Mouse (Mus musculus): ENCODE results near the gene Vamp4. TPM values are rescaled to one million over a fixed set of nuclear protein-coding genes. Genes with fewer than 3 reads are reported as not detected.

Vamp4 gene
- 31.9 and 33.5 TPM in 2 replicates for polyA plus RNA-seq (2012; rRNA removed)

GRCm38 (mm10) chr1:162570260-162570748 lies at the start of gene Vamp4:
Gene Vamp4 (plus strand): TSS chr1:162570515.
- peak; percentile 90 for DNase-seq (ENCODE audit: low spot score)

DNA sequence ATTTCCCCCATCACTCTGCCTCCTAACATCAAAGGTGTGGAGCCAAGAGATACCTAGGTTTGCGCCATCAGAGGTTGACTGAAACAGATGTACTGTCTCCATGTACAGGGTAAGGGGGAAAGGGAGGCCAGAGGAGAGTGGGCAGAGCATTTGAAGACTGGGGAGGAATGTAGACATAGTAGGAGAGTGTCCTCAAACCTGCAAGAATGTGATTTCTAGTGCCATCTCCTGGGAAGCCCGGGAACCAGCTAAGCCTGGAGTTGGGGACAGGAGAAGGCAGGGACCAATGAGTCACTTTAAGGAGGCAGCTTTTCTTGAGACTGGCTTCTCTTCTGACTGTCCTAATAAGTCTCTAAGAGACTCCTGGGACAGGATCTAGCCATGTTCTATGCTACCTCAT lies 40.7 kb upstream of the Vamp4 start:
- DNase-seq (ENCODE audit: low spot score) = no peak

DNA sequence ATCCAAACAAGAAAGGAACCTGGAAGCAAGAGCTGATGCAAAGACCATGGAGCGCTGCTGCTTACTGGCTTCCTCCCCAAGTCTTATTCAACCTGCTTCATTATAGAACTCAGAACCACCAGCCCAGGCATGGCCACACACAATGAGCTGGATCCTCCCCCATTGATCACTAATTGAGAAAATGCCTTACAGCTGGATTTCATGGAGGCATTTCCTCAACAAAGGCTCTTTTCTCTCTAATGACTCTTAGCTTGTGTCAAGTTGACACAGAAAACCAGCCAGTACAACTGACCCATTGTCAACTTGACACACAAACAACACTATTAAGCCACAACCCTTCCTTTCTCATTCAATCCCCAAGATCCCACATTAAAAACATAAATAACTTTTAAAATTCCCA lies 39.6 kb upstream of the Vamp4 start:
- DNase-seq (ENCODE audit: low spot score) = no peak

DNA sequence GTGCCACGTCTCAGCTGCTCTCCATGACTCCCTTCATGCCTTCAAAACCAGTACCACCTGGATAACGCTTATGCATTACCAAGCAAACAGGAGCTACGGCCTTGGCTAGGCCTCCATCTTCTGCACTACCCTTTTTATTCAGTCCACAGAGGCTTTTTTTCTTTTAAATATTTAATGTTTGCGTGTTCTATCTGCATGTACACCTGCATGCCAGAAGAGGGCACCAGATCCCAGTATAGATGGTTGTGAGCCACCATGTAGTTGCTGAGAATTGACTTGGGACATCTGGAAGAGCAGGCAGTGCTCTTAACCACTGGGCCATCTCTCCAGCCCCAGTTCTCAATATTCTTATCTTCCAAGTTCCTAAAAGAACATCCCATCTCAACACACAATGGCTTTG lies 38.7 kb upstream of the Vamp4 start:
- no peak for DNase-seq (ENCODE audit: low spot score)

- no peak for DNase-seq (ENCODE audit: low spot score)
Measured at GRCm38 (mm10) chr1:162532330-162532729, 38.0 kb upstream of the Vamp4 start.

- DNase-seq (ENCODE audit: low spot score) = no peak
Measured at GRCm38 (mm10) chr1:162533766-162534560, 36.4 kb upstream of the Vamp4 start.

DNA sequence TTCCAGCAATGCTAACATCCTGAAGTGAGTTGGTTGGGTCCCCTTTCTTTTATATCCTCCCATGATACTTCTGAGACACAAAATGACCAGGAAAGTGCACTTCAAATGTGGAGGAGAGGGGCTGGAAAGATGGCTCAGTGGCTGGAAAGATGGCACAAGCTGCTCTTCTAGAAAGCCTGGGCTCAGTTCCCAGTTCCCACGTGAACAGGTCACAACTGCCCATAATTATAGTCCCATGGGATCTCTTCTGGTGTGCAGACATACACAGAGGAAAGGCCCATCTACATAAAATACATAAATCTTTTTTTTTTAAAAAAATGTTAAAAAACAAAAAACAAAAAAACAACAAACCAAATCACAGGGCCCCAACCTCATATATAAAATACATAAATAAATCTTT lies 27.1 kb upstream of the Vamp4 start:
- DNase-seq (ENCODE audit: low spot score) = no peak

DNA sequence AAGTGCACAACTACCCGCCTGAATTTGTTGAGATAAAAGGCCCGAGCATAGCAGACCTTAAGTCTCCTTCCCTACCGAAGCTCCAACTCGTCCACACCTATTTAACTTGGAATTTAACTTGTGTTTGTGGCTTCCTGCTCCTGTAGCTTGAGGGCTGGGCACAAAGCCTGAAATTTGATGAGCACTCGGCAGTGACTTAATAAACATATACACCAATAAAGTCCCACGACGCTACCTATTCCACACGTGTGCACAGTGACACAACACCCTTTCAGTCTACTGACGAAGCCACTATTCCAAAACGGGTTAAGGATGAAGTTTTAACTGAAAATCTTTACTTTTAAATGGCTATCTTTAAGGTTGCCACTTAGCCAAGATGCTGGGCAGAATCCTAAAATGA lies 22.7 kb upstream of the Vamp4 start:
- no peak for DNase-seq (ENCODE audit: low spot score)

- DNase-seq (ENCODE audit: low spot score) = peak; percentile 66
Measured at GRCm38 (mm10) chr1:162548016-162548916, 22.0 kb upstream of the Vamp4 start, which contains the start of gene Mettl13. Gene Mettl13 (minus strand): TSS chr1:162548551.

GRCm38 (mm10) chr1:162548917-162549613 lies 21.2 kb upstream of the Vamp4 start:
- DNase-seq (ENCODE audit: low spot score) = no peak

- no peak for DNase-seq (ENCODE audit: low spot score)
Measured at GRCm38 (mm10) chr1:162549615-162550283, 20.6 kb upstream of the Vamp4 start.

DNA sequence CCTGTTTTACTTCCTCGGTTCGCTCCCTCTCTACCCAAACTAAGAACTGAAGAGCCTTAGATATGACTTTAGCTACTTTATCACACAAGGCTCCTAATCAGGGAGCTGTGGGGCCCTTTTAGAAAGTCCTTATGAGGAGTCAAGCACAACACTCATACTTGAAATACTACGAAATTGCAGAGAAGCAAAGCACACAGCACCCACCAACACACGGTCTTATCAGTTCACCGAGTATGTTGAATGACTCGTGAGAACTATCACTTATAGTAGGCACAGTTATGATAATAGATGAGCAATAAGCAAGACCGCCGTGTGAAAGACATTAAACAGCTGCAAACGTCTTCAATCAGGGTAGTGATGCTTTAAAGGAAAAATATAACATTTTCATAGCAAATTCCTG lies 17.4 kb upstream of the Vamp4 start:
- DNase-seq (ENCODE audit: low spot score) = no peak

GRCm38 (mm10) chr1:162554193-162554592 lies 16.1 kb upstream of the Vamp4 start:
- DNase-seq (ENCODE audit: low spot score) = no peak

DNA sequence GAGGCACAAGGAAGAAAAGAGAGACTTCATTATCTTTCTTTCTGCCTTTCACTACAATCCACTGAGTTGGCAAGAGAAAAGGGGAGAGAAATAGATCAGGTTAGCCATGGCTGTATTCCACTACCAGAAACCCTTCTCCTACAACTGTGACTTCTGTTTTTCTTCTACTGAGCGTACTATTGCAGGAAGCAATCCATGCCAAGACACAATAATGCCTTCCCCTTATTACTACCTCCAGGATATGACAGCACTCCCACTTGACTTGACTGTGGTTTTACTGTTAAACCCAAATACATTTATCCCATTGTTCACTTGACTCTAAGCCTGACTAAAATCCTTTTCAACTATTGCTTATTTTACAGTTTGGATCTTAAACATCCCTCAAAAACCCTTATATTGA lies 7.1 kb upstream of the Vamp4 start:
- no peak for DNase-seq (ENCODE audit: low spot score)

DNA sequence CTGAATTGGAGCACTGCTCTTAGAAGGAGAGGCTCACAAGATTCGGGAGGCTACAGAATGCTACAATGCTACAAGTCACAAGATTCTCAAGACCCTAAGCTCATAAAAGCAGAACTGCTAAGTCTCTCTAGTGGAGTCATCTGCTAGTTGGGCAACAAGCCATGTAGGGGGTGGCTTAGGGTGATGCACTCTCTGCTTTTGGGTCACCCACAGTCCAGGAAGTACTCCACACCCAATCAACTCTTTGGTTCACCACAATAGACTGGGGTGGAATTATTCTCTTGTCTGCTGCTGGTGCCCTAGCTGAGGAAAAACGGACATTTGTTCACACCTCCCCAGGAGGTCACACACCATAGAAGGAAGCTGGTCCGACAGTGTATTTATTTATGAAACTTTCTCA lies 5.3 kb upstream of the Vamp4 start:
- no peak for DNase-seq (ENCODE audit: low spot score)

- no peak for DNase-seq (ENCODE audit: low spot score)
Measured at GRCm38 (mm10) chr1:162567351-162567750, 3.0 kb upstream of the Vamp4 start.

DNA sequence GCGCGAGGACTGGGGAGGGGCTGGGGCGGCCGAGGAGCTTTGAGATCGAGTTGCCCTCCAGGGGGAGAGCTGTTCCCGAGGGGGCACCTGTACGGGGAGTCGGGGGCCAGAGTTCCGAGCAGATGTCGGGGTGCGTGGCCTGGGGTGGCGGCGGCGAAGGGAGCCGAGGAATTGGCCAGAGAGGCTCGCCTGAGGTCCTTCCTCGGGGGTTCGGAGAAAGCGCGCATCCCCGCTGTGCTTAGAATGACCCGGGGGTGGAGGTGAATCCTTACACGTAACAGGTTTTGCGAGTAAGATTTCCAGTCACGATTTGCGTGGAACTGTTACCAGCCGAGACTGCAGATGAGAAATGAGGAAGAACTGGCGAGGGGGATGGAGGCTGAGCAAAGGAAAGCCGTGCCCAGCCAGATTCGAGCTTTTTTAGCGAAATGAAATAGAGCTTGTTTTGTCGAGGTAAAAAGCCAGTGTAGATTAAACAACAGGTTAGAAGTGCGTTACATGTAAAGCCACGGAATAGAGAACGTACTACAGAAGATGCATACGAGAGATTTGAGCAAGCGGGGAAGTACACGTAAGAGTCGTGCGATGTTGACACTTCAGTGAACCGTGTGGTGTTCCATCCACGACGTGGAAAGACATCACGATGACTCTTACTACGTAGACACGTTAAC lies 751 bp downstream of the Vamp4 start:
- no peak for DNase-seq (ENCODE audit: low spot score)

GRCm38 (mm10) chr1:162575098-162575497 lies 4.8 kb downstream of the Vamp4 start:
- no peak for DNase-seq (ENCODE audit: low spot score)

DNA sequence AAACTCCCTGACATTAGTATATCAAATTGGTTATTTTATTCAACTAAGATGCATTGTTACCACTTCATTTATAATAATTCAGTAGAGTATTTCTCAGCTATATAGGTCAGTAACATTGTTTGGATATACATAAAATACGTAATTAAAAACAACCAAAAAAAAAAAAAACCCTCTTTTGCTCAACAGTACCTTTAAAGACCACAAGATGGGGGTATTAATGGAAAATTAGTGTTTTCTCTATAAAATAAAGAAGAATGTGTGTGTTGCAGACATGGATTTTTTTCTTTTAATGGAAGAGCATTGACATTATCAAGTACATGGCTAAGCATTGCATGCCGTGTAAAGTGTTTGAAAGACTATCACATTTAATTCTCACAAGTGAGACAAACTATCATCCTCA lies 12.6 kb downstream of the Vamp4 start:
- no peak for DNase-seq (ENCODE audit: low spot score)

GRCm38 (mm10) chr1:162586282-162586681 lies 16.0 kb downstream of the Vamp4 start:
- DNase-seq (ENCODE audit: low spot score) = no peak

- DNase-seq (ENCODE audit: low spot score) = no peak
Measured at GRCm38 (mm10) chr1:162588606-162589005, 18.3 kb downstream of the Vamp4 start.
